Mouse (Mus musculus) forebrain, embryonic 13.5 days (tissue): ENCODE measurements around the gene Mt4. TPM values are rescaled to one million over a fixed set of nuclear protein-coding genes. Genes with fewer than 3 reads are reported as not detected.
A peak's percentile ranks its signal among the peaks of the same experiment; 100 is the strongest.

ENCODE experiments used
- ATAC-seq: fragments of 200-750 bp; cut with Nextera tagmentation; 2 replicates; pipeline ENCODE4 v1.8.0; 2017
- H3K27ac ChIP-seq: fragments of 300-500 bp; sonication (generic); 2 replicates; pipeline ENCODE4 v1.5.1; 2015; ENCODE audit warnings: inconsistent platforms, mild to moderate bottlenecking, moderate library complexity
- H3K27me3 ChIP-seq: fragments of 300-500 bp; sonication (generic); 2 replicates; pipeline ENCODE4 v1.6.1; 2015; ENCODE audit warnings: mild to moderate bottlenecking, inconsistent platforms
- H3K36me3 ChIP-seq: fragments of 300-500 bp; sonication (generic); 2 replicates; pipeline ENCODE4 v1.6.1; 2015; ENCODE audit warnings: mild to moderate bottlenecking, inconsistent platforms; ENCODE audit not compliant: poor library complexity, severe bottlenecking
- H3K4me1 ChIP-seq: fragments of 300-500 bp; sonication (generic); 2 replicates; pipeline ENCODE4 v1.6.1; 2015; ENCODE audit warnings: inconsistent platforms
- H3K4me2 ChIP-seq: fragments of 300-500 bp; sonication (generic); 2 replicates; pipeline ENCODE4 v1.6.1; 2015; ENCODE audit warnings: inconsistent platforms, mild to moderate bottlenecking, moderate library complexity
- H3K4me3 ChIP-seq: fragments of 300-500 bp; sonication (generic); 2 replicates; pipeline ENCODE4 v1.5.1; 2015; ENCODE audit warnings: mild to moderate bottlenecking, inconsistent platforms
- H3K9ac ChIP-seq: fragments of 300-500 bp; sonication (generic); 2 replicates; pipeline ENCODE4 v1.6.1; 2015; ENCODE audit warnings: mild to moderate bottlenecking, inconsistent platforms
- H3K9me3 ChIP-seq: fragments of 300-500 bp; sonication (generic); replicated peaks from 2 replicates; pipeline ENCODE4 v1.6.1; 2016; ENCODE audit warnings: inconsistent platforms
- WGBS: fragments of 180-500 bp; shearing (Covaris S2); methylation state at CpG from one replicate; pipeline ENCODE4 v1.1.7; 2015; 5-methylcytosine and 5-hydroxymethylcytosine counted together
- polyA plus RNA-seq: library from polyadenylated mRNA; unstranded; fragments of >200 nt; fragmentation: Nextera tagmentation; extraction: Ambion mirVana; gene quantifications from 2 replicates; pipeline ENCODE4 v1.2.1, GENCODE M21; 2015

The Mt4 gene
- polyA plus RNA-seq, 1 experiment from 2014 or later: not detected

DNA sequence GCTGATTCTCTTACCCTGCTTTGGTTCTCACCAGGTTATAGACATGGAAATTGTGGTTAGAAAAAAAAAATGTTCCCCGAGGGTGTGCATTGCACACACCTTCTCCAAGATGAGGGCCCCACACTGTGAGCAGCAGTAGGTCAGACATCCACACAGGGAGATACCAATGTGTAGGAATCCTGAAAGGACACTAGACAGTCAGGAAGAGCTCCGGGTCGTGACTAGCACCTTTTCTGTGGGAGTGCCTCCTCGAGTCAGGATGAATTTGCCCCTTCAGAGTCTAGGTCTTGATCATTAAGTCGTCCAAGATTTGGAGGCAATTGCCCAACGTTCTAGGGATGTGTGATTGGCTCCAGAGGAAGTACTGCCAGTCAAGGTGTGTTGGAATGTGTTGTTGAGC, 48.8 kb downstream of the Mt4 start:
- WGBS: 64% methylated on average over 6 of the region's 6 CpGs
- H3K27me3 ChIP-seq: peaks cover 64% of the 10 kb centered on the region
- H3K4me2 ChIP-seq: no peak overlapping the region
- H3K9ac ChIP-seq: no peak overlapping the region
- no peak overlapping the region for H3K4me3 ChIP-seq
- H3K36me3 ChIP-seq: no peaks in the 10 kb centered on the region
- H3K27ac ChIP-seq: no peak overlapping the region
- no peak for ATAC-seq
- H3K9me3 ChIP-seq: no peaks in the 10 kb centered on the region
- peaks cover 29% of the 10 kb centered on the region for H3K4me1 ChIP-seq

DNA sequence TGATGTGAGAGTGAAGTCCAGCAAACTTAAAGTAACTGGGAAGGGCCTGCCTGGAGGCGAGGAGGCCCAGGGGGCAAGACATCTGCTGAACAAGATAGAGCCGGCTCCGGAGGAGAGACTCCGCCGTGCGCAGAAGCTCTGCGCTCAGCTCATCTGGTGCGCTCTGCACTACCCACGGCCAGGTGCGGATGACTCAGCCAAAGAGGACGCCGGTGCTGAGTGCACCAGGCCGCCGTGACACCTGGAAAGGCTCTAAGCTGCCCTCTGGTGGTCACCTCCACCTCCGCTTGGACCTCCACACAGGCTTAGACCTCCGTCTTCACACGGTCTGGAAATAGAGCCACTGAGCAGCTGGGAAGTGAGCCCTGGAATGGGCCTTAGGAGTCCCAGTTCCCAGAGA, 49.5 kb downstream of the Mt4 start:
- Histone ChIP-seq H3K9me3 (no peaks in the 10 kb centered on the region), H3K4me3 (no peak overlapping the region), H3K4me1 (peaks cover 34% of the 10 kb centered on the region), H3K27ac (no peak overlapping the region), H3K9ac (peak overlapping the region; percentile 21; the same call in 1 of the 2 replicates), H3K36me3 (no peaks in the 10 kb centered on the region), H3K4me2 (peak overlapping the region; percentile 41), H3K27me3 (peaks cover 60% of the 10 kb centered on the region)
- ATAC-seq: peak; percentile 39; the same call in 1 of the 2 replicates
- WGBS: 3% methylated on average over 17 of the region's 17 CpGs

DNA sequence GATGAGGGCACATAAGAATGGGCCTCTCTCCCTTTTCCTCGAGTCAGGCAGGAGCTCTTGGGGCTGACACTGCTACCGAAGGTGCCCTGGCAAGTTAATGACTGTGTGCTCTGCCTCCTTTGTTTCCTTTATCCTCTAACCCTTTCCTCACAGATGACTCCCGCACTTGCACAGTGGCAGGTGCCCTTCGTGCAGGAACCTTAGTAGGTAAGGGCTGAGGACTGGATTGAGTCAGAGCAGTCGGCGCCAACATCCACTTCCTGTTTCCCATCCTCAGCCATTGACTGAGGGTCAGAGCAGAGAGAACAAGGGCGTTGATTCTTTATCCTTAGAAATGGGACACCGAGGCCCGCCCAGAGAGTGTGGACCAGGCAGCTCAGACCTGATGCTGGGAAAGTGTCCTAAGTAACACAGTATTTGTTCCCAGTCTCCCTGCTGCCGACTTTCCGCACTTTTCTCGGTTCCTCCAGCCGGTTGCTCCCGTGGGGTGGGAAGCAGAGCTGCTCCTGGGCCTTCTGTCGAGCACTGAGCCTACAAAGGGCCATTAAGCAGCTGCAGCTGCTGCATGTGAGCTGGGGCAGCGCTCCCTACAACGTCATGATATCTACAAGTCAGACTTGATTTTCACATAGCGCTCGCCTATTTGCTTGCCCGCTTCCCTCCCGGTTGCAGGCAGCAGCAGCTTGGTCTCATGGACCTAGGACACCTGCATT, 50.4 kb downstream of the Mt4 start:
- Histone ChIP-seq H3K4me3 (no peak overlapping the region), H3K27me3 (peaks cover 51% of the 10 kb centered on the region), H3K36me3 (no peaks in the 10 kb centered on the region), H3K9ac (peak overlapping the region; percentile 21; the same call in 1 of the 2 replicates), H3K4me2 (peak overlapping the region; percentile 1; the same call in 1 of the 2 replicates), H3K4me1 (peaks cover 35% of the 10 kb centered on the region), H3K27ac (no peak overlapping the region), H3K9me3 (no peaks in the 10 kb centered on the region)
- 33% methylated on average over 21 of the region's 21 CpGs for WGBS
- no peak for ATAC-seq

Other genes starting within 250 kb of the Mt4 start
- gene Amfr, start 124.4 kb upstream of the Mt4 start, polyA plus RNA-seq: 50.8 TPM in 2 replicates
- gene Nudt21, start 100.2 kb upstream of the Mt4 start, polyA plus RNA-seq: 175 and 190 TPM in 2 replicates
- 13.3 and 14.3 TPM in 2 replicates for gene Ogfod1, start 100.0 kb upstream of the Mt4 start, polyA plus RNA-seq
- gene Bbs2, start 38.3 kb upstream of the Mt4 start, polyA plus RNA-seq: 16.9 and 23.7 TPM in 2 replicates
- gene Mt3, start 15.4 kb downstream of the Mt4 start, polyA plus RNA-seq: 188 and 208 TPM in 2 replicates
- 41.0 and 48.0 TPM in 2 replicates for gene Mt2, start 35.5 kb downstream of the Mt4 start, polyA plus RNA-seq
- 91.0 and 105 TPM in 2 replicates for gene Mt1, start 41.9 kb downstream of the Mt4 start, polyA plus RNA-seq
- 83.6 and 98.8 TPM in 2 replicates for gene Nup93, start 77.4 kb downstream of the Mt4 start, polyA plus RNA-seq
- not detected in 2 replicates for gene Slc12a3, start 192.0 kb downstream of the Mt4 start, polyA plus RNA-seq
- 50.9 and 53.9 TPM in 2 replicates for gene Herpud1, start 249.2 kb downstream of the Mt4 start, polyA plus RNA-seq